In genomic region chrX:93281756-93282155, GRCm38 (mm10) we compare ENCODE assay signal across 8 mouse cellular contexts. TPM values are rescaled to one million over a fixed set of nuclear protein-coding genes. Genes with fewer than 3 reads are reported as not detected.
A peak's percentile ranks its signal among the peaks of the same experiment; 100 is the strongest.
DNase-seq lines count a peak whose midpoint lies in the region; ATAC-seq and TF ChIP-seq lines count a peak whose summit lies in the region.

No protein-coding gene starts in this region.

- H3K27ac ChIP-seq in heart, embryonic 14.5 days (replicated peaks in 1 of 2; ENCODE audit: control insufficient read depth in 1 of 2, insufficient read depth in 1 of 2, low read depth in 2 of 2, low read length in 2 of 2), result no peak overlapping the region
- no peak overlapping the region for H3K27ac ChIP-seq in embryonic facial prominence, embryonic 15.5 days (replicated peaks)
- H3K27ac ChIP-seq in limb, embryonic 13.5 days, result no peak overlapping the region
- H3K27ac ChIP-seq in gastrocnemius, adult 2 months, result no peak overlapping the region
- H3K27ac ChIP-seq in kidney, adult 2 months (ENCODE audit: insufficient read depth, low read depth, low read length), result no peak overlapping the region

- peak overlapping the region; percentile 47 for H3K4me2 ChIP-seq in heart, embryonic 14.5 days (ENCODE audit: low read length)
- H3K4me2 ChIP-seq in embryonic facial prominence, embryonic 15.5 days (replicated peaks), result peak overlapping the region; percentile 27
- peak overlapping the region; percentile 53 for H3K4me2 ChIP-seq in limb, embryonic 13.5 days (replicated peaks)

- no peak overlapping the region for H3K9ac ChIP-seq in heart, embryonic 14.5 days (ENCODE audit: low read length)
- H3K9ac ChIP-seq in embryonic facial prominence, embryonic 15.5 days, result no peak overlapping the region
- H3K9ac ChIP-seq in limb, embryonic 13.5 days, result no peak overlapping the region

- H3K4me3 ChIP-seq in heart, embryonic 14.5 days (ENCODE audit: control insufficient read depth in 1 of 2, insufficient read depth in 1 of 2, low read depth in 1 of 2, low read length in 2 of 2), result peak overlapping the region in 1 of 2 experiments; percentile 13; a peak in 1 of 4 replicates
- peak overlapping the region; percentile 8; the same call in 1 of the 2 replicates for H3K4me3 ChIP-seq in embryonic facial prominence, embryonic 15.5 days (replicated peaks)
- peak overlapping the region; percentile 18 for H3K4me3 ChIP-seq in limb, embryonic 13.5 days
- H3K4me3 ChIP-seq in gastrocnemius, adult 2 months, result no peak overlapping the region
- no peak overlapping the region for H3K4me3 ChIP-seq in kidney, adult 2 months (ENCODE audit: insufficient read depth, low read depth, low read length)

- intact Hi-C loops in gastrocnemius, adult 2 months (cut with DNase I), result loop anchor here (10.0 kb wide), 1 partner anchor 183 kb away; no protein-coding TSS in a partner anchor

- no peaks in the 10 kb centered on the region for H3K9me3 ChIP-seq in heart, embryonic 14.5 days (ENCODE audit: control insufficient read depth, low read length)
- no peaks in the 10 kb centered on the region for H3K9me3 ChIP-seq in embryonic facial prominence, embryonic 15.5 days (replicated peaks)
- no peaks in the 10 kb centered on the region for H3K9me3 ChIP-seq in limb, embryonic 13.5 days

- no peak for TF ChIP-seq POLR2A in kidney, adult 2 months (IDR thresholded peaks at IDR 0.05; ENCODE audit: low read depth, low read length)

- DNase-seq in heart, adult 9 months (ENCODE audit: low spot score in 2 of 2), result no peak
- DNase-seq in 416B (ENCODE audit: low read depth), result peak; percentile 2
- DNase-seq in cerebellum, postnatal 14 days, result no peak
- no peak for DNase-seq in gastrocnemius, adult 2 months
- no peak for DNase-seq in kidney, adult 2 months

- 11% methylated on average over 5 of the region's 5 CpGs for WGBS in heart, embryonic 14.5 days
- 16% methylated on average over 5 of the region's 5 CpGs for WGBS in embryonic facial prominence, embryonic 15.5 days
- WGBS in limb, embryonic 13.5 days, result 20% methylated on average over 5 of the region's 5 CpGs
- 2% methylated on average over 5 of the region's 5 CpGs for whole genome bisulfite sequencing in kidney, adult 2 months

- no peaks in the 10 kb centered on the region for H3K36me3 ChIP-seq in heart, embryonic 14.5 days (ENCODE audit: control insufficient read depth, insufficient read depth, low read length)
- H3K36me3 ChIP-seq in embryonic facial prominence, embryonic 15.5 days, result no peaks in the 10 kb centered on the region
- no peaks in the 10 kb centered on the region for H3K36me3 ChIP-seq in limb, embryonic 13.5 days
- H3K36me3 ChIP-seq in kidney, adult 2 months (ENCODE audit: control insufficient read depth, insufficient read depth, low read length), result no peaks in the 10 kb centered on the region

- H3K27me3 ChIP-seq in heart, embryonic 14.5 days (ENCODE audit: control insufficient read depth, insufficient read depth, low read length), result peaks cover 50% of the 10 kb centered on the region
- H3K27me3 ChIP-seq in embryonic facial prominence, embryonic 15.5 days, result peaks cover 73% of the 10 kb centered on the region
- H3K27me3 ChIP-seq in limb, embryonic 13.5 days, result peaks cover 86% of the 10 kb centered on the region
- peaks cover 4% of the 10 kb centered on the region for H3K27me3 ChIP-seq in kidney, adult 2 months (replicated peaks; ENCODE audit: control insufficient read depth, insufficient read depth, low read length)

- H3K4me1 ChIP-seq in heart, embryonic 14.5 days (ENCODE audit: control insufficient read depth in 2 of 2, insufficient read depth in 2 of 2, low read length in 2 of 2), result peaks cover 0 to 5% of the 10 kb centered on the region in 2 experiments; a peak in 2 of 4 replicates
- H3K4me1 ChIP-seq in embryonic facial prominence, embryonic 15.5 days, result peaks cover 5% of the 10 kb centered on the region; the same call in 1 of the 2 replicates
- H3K4me1 ChIP-seq in limb, embryonic 13.5 days, result 0 out of 2 replicates have a peak, but pooled peaks cover 5% of the 10 kb centered on the region
- H3K4me1 ChIP-seq in kidney, adult 2 months (ENCODE audit: control insufficient read depth, insufficient read depth, low read length), result 0 out of 2 replicates have a peak, but pooled peaks cover 2% of the 10 kb centered on the region

- TF ChIP-seq CTCF in gastrocnemius, adult 2 months (IDR thresholded peaks at IDR 0.05), result no peak
- no peak for TF ChIP-seq CTCF in kidney, adult 2 months (conservative IDR thresholded peaks at IDR 0.05; ENCODE audit: insufficient read depth, insufficient read length, low read depth, low read length)

- ATAC-seq in heart, embryonic 14.5 days (ENCODE audit: insufficient number of reproducible peaks, insufficient read depth, low FRiP score, low read depth), result no peak
- ATAC-seq in embryonic facial prominence, embryonic 15.5 days (ENCODE audit: insufficient number of reproducible peaks, low FRiP score, low TSS enrichment, low read depth), result no peak
- no peak for ATAC-seq in limb, embryonic 13.5 days (ENCODE audit: low FRiP score, low read depth)

RNA-seq across cellular contexts. Expression of gene Arx, which starts 4.5 kb away (rescaled TPM):
- polyA plus RNA-seq in heart, embryonic 14.5 days (2014; fragmentation: Nextera tagmentation; extraction: Ambion mirVana), result not detected in 2 replicates
- polyA plus RNA-seq in embryonic facial prominence, embryonic 15.5 days (2015; fragmentation: Nextera tagmentation; extraction: Ambion mirVana), result 0.88 and 1.0 TPM in 2 replicates
- 0.60 and 0.61 TPM in 2 replicates for polyA plus RNA-seq in limb, embryonic 13.5 days (2015; fragmentation: Nextera tagmentation; extraction: Ambion mirVana)
- total RNA-seq in gastrocnemius, adult 2 months (2021), result under 1 TPM; 0.20 to 0.25 TPM
- polyA plus RNA-seq in kidney, adult 2 months (2012; rRNA removed), result 0.08 TPM in 1 of 2 replicates, not detected in the other

Comparison
In these comparisons a context has a peak if more than half of its experiments do, and no peak if none do; other contexts are left out.
1. H3K4me3 ChIP-seq: peak in embryonic facial prominence, embryonic 15.5 days (single experiment) and limb, embryonic 13.5 days (single experiment); none in gastrocnemius, adult 2 months (single experiment) and kidney, adult 2 months (single experiment).
2. Peak in every context shown above with its lines, with median percentiles within 50 percentile points of each other: H3K4me2 ChIP-seq.